Mouse (Mus musculus) lung, embryonic 16.5 days (tissue): Measurements from ENCODE around the gene Gstm5. TPM values are rescaled to one million over a fixed set of nuclear protein-coding genes. Genes with fewer than 3 reads are reported as not detected.

Experiments
- ATAC-seq: fragments of 200-750 bp; cut with Nextera tagmentation; 2 replicates; pipeline ENCODE4 v1.8.0; 2017; ENCODE audit warnings: low read depth, mild to moderate bottlenecking, moderate library complexity
- H3K27ac ChIP-seq: fragments of 300-500 bp; sonication (generic); 2 replicates; pipeline ENCODE4 v1.5.1; 2014; ENCODE audit warnings: mild to moderate bottlenecking, control low read depth, low read length
- H3K27me3 ChIP-seq: fragments of 300-500 bp; sonication (generic); 2 replicates; pipeline ENCODE4 v1.6.1; 2014; ENCODE audit warnings: low read depth, low read length, mixed read lengths; ENCODE audit not compliant: control insufficient read depth, insufficient read depth
- H3K36me3 ChIP-seq: fragments of 300-500 bp; sonication (generic); 2 replicates; pipeline ENCODE4 v1.6.1; 2014; ENCODE audit warnings: low read length; ENCODE audit not compliant: control insufficient read depth, insufficient read depth
- H3K4me1 ChIP-seq: fragments of 300-500 bp; sonication (generic); replicated peaks from 2 replicates; pipeline ENCODE4 v1.6.1; 2014; ENCODE audit warnings: low read length, mixed read lengths; ENCODE audit not compliant: control insufficient read depth, insufficient read depth
- H3K4me2 ChIP-seq: fragments of 300-500 bp; sonication (generic); 2 replicates; pipeline ENCODE4 v1.6.1; 2014; ENCODE audit warnings: low read depth, low read length, control low read depth
- H3K4me3 ChIP-seq: fragments of 300-500 bp; sonication (generic); 2 replicates; pipeline ENCODE4 v1.5.1; 2014; ENCODE audit warnings: mild to moderate bottlenecking, low read length, control low read depth
- H3K9ac ChIP-seq: fragments of 300-500 bp; sonication (generic); 2 replicates; pipeline ENCODE4 v1.6.1; 2014; ENCODE audit warnings: low read length, control low read depth
- H3K9me3 ChIP-seq: fragments of 300-500 bp; sonication (generic); 2 replicates; pipeline ENCODE4 v1.6.1; 2016; ENCODE audit warnings: low read length; ENCODE audit not compliant: control insufficient read depth
- WGBS: fragments of 180-500 bp; shearing (Covaris S2); extraction: QIAGEN DNeasy Blood & Tissue Kit; methylation state at CpG from one replicate; pipeline ENCODE4 v1.1.7; 2014; 5-methylcytosine and 5-hydroxymethylcytosine counted together
- polyA plus RNA-seq: library from polyadenylated mRNA; unstranded; fragments of >200 nt; fragmentation: Nextera tagmentation; extraction: Ambion mirVana; gene quantifications from 2 replicates; pipeline ENCODE4 v1.2.1, GENCODE M21; 2015

Gene Gstm5
- polyA plus RNA-seq, 1 experiment from 2014 or later, result 109 TPM

DNA sequence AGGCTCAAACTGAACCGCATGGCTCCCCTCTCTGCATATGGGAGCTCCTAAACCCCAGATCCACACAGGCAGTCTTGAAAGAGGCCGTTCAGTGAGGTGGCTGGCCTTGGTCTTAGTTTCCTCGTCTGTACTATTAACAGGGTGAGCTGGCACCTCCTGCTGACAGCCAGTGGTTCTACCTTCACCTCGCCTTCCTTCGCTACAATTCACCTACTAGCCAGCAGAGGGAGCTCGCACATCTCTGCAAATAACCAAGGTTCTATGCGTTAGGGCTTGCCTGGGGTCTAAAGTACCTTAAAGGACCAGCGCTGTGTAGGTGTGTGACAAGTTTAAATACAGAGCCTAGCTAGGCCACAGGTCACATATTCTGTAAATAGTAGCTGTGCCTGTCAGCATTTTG, 28.5 kb upstream of the Gstm5 start:
- Histone ChIP-seq H3K36me3 (no peaks in the 10 kb centered on the region), H3K9me3 (no peaks in the 10 kb centered on the region), H3K27me3 (no peaks in the 10 kb centered on the region; the same call in 1 of the 2 replicates), H3K4me2 (no peak overlapping the region), H3K4me1 (no peaks in the 10 kb centered on the region; the same call in 1 of the 2 replicates), H3K9ac (no peak overlapping the region), H3K27ac (no peak overlapping the region), H3K4me3 (no peak overlapping the region)
- WGBS, result 6% methylated on average over 8 of the region's 8 CpGs
- ATAC-seq, result peak; percentile 58

DNA sequence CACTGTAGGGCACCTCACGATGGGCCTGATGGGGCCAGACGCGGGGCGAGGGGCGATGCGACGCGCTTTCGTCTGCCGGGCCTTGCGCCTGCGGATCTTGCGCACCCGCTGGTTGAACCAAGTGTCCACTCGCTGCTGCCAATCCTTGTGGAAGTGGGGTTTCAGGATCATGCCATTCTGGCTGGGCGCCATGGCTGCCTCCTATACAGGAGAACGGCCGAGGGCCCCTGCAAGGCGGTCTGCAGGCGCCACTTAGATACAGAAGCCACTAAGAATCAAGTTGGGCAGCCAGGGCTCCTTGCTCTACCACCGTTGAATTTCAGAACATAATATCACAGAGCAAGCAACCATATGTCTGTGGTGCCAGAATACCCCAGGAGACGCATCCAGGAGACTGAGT, 27.2 kb upstream of the Gstm5 start:
- Histone ChIP-seq H3K36me3 (no peaks in the 10 kb centered on the region), H3K4me3 (no peak overlapping the region), H3K9ac (no peak overlapping the region), H3K27ac (no peak overlapping the region), H3K4me1 (no peaks in the 10 kb centered on the region; the same call in 1 of the 2 replicates), H3K4me2 (no peak overlapping the region), H3K9me3 (no peaks in the 10 kb centered on the region), H3K27me3 (no peaks in the 10 kb centered on the region; the same call in 1 of the 2 replicates)
- ATAC-seq, result no peak
- WGBS, result 89% methylated on average over 22 of the region's 22 CpGs

DNA sequence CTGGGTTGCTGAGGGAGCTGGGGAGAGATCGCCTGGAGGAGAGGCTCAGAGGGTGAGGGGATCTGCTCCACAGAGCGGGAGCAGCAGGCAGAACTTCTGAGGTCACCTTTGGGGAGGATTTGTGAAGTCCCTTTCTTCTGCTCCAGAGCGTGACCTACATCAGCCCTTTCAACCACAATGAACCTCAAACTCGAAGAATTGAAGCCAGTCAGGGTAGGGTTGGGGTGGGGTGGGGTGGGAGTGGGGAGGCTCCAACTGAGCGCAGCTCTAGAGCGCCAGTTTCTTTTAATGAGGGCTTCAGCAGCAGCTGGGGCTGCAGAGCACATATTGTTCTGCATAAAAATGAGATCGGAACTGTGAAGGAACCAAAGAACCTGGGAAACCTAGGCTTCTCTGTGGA, 26.5 kb upstream of the Gstm5 start:
- Histone ChIP-seq H3K9ac (no peak overlapping the region), H3K27me3 (no peaks in the 10 kb centered on the region; the same call in 1 of the 2 replicates), H3K4me3 (no peak overlapping the region), H3K36me3 (no peaks in the 10 kb centered on the region), H3K4me1 (no peaks in the 10 kb centered on the region), H3K4me2 (no peak overlapping the region), H3K27ac (no peak overlapping the region), H3K9me3 (no peaks in the 10 kb centered on the region)
- 57% methylated on average over 7 of the region's 7 CpGs for WGBS
- no peak for ATAC-seq

DNA sequence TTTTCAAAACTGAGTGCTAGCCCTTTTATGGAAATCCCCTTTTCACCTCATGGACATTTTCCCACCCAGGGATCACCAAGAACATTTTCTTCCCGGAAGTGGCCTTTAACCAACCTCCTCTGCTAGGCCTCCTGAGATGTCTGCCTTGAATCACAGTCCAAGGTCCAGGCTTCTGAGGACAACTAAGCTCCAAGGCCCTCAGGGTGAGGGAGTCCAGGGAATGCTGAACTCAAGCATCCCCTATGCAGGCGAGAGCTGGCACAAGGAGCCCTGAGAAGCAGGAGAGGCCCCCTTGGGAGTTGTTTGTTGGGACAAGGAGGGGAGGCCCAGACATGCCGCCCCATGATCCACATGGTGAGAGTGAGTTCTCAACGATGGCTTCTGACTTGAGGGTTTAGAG, 25.7 kb upstream of the Gstm5 start:
- Histone ChIP-seq H3K27me3 (no peaks in the 10 kb centered on the region; the same call in 1 of the 2 replicates), H3K9me3 (no peaks in the 10 kb centered on the region), H3K9ac (no peak overlapping the region), H3K27ac (no peak overlapping the region), H3K4me1 (no peaks in the 10 kb centered on the region), H3K36me3 (no peaks in the 10 kb centered on the region), H3K4me3 (no peak overlapping the region), H3K4me2 (no peak overlapping the region)
- WGBS, result 71% methylated on average over 4 of the region's 4 CpGs
- ATAC-seq, result no peak

DNA sequence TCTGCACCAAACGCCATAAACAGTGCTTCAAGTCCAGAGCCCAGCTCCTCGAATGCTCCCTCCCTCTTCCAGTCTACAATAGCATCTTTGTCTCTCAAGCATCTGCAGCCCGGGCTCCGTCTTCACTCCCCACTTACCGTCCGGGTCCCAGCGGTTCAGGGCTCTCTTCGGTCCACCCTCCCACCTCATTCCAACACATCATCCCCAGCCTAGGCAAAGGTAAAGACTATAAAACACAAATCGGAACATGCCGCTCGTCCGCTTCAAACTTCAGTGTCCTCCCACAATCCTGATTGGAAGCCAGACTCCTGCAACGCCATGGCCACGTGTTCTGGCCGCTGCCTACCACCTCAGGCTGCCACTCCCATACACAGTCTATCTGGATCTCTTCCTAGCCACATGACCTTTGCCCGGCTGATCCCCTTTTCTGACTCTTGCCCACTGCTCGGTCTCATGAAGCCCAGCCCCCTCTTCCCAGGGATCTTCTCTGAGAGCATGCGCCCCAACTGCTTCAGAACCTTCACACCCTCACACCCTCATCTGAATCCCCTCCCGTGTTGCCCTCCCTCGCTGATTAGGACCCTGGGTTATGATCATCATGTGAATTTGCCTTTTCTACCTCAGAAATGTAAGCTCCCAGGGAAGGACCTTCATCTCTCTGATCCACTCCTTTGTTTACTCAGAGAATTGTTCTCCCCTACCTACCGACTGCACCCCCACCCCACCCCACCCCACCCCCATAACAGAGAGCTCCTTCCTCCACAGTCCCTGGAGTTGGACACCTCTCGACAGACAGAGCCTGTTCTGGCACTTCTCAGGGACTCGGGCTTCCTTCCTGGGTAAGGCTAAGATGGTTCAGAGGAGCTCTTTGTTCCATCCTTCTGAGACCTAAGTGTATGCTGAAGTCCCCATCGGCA, 22.0 kb upstream of the Gstm5 start:
- Histone ChIP-seq H3K9me3 (no peaks in the 10 kb centered on the region), H3K27me3 (no peaks in the 10 kb centered on the region), H3K27ac (no peak overlapping the region), H3K9ac (no peak overlapping the region), H3K4me2 (no peak overlapping the region), H3K4me3 (no peak overlapping the region), H3K4me1 (no peaks in the 10 kb centered on the region), H3K36me3 (no peaks in the 10 kb centered on the region)
- no peak for ATAC-seq
- 49% methylated on average over 24 of the region's 24 CpGs for WGBS

DNA sequence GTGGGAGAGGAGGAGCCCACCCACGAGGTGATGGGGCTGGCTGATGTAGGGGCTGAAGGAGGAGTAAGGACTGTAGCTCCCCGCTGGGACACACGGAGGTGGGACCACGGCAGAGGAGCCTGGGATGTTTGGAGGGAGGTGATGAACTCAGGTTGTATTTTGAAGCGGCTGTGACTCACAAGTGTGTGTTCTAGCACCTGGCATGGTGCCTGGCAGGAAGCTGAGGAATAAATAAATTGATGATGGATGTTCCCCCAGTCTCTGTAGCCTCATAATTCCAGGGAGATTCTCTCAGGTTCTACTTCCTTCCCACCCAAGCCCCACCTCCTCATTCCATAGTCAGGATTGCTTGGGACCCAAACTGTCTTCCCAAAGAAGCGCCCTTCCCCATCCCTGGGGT, 20.4 kb upstream of the Gstm5 start:
- H3K4me1 ChIP-seq, result no peaks in the 10 kb centered on the region
- no peak overlapping the region for H3K4me2 ChIP-seq
- H3K4me3 ChIP-seq, result no peak overlapping the region
- WGBS, result 45% methylated on average over 6 of the region's 6 CpGs
- H3K36me3 ChIP-seq, result no peaks in the 10 kb centered on the region
- no peak overlapping the region for H3K27ac ChIP-seq
- no peaks in the 10 kb centered on the region for H3K27me3 ChIP-seq
- H3K9ac ChIP-seq, result no peak overlapping the region
- H3K9me3 ChIP-seq, result no peaks in the 10 kb centered on the region
- 0 out of 2 replicates have a peak, but pooled peaks have one; percentile 7 for ATAC-seq

DNA sequence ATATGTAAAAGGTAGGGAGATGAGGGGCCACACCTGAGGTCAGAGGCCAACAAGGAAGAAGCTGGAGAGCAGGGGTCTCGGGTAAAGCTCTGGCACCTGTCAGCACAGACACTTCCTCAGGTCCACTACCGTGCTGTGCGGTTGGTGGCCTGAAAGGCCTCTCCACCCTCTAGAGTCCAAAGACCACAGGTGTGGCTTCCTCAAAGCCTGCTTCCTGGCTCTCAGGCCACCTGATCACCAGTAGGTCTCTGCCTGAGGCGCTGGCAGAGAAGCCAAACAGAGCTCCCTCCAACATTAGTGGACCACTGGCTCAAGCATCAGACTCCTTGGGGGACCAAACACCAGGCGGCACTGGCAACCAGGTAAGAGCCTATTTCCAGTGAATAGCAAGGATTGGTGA, 18.6 kb upstream of the Gstm5 start, which contains the start of gene Eps8l3:
TSS of gene Eps8l3 (plus strand) at position 225 of the 400 bp plus-strand sequence.
- ATAC-seq, result no peak
- Histone ChIP-seq H3K9ac (no peak within 1 kb of the TSS), H3K27me3 (no peaks in the 10 kb centered on the region), H3K27ac (no peak within 1 kb of the TSS), H3K36me3 (no peaks in the 10 kb centered on the region), H3K4me1 (no peaks in the 10 kb centered on the region), H3K9me3 (no peaks in the 10 kb centered on the region), H3K4me2 (no peak within 1 kb of the TSS), H3K4me3 (no peak within 1 kb of the TSS)
- WGBS, result 79% methylated on average over 5 of the region's 5 CpGs

DNA sequence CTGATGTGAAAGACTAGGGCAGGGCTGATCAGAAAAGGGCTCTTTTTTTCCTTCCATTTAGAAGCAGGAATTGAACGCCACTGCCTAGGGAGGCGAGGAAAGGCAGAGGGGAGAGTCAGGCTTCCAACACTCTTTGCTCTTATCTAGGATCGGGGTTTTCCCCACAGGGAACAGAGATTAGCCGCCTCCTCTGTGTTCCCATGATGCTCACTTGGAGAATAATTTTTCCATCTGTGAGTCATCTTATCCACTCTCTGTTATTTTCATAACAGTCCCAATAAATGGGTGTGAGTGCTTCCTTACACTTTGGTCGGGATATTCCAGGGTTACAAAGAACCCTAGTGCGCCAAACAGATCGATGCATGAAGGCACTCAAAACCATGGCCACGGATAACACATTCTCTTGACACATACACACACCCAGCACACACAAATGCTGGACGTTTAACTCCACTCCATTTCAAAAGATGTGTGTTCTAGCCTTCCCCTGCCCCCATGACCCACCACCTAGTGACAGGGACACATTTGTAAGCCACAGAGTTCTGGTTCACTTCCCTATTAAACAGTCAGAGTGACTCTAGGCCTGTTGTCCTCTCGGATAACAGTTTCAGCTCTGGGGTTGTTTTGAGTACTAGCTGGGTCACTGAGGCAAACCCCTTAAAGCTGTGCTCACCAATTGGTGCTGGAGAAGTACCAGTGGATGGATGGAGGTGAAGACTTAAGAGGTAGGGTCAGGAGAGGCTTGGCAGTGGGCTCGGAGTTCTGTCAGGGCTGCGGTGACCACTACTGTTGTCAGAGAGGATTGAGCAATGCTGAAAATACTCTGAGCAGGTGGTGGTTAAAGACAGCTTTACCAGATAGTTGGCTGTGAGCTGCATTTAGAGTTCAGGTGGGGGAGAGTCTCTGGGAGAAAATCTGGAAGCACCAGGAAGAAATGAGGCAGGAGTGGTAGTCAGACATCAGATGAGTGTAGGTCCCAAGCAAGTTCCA, 17.6 kb upstream of the Gstm5 start:
- H3K4me3 ChIP-seq, result no peak overlapping the region
- no peak overlapping the region for H3K9ac ChIP-seq
- WGBS, result 66% methylated on average over 12 of the region's 12 CpGs
- no peak for ATAC-seq
- H3K9me3 ChIP-seq, result no peaks in the 10 kb centered on the region
- no peaks in the 10 kb centered on the region for H3K27me3 ChIP-seq
- no peaks in the 10 kb centered on the region for H3K36me3 ChIP-seq
- no peaks in the 10 kb centered on the region for H3K4me1 ChIP-seq
- H3K27ac ChIP-seq, result no peak overlapping the region
- H3K4me2 ChIP-seq, result no peak overlapping the region
